Mouse (Mus musculus) myocyte (in vitro differentiated cells): Measurements from ENCODE around the gene Ciz1.

ENCODE experiments used
- CEBPB ChIP-seq: IDR thresholded peaks from 2 replicates; pipeline ENCODE4 v1.6.1; 2011; ENCODE audit warnings: mild to moderate bottlenecking, moderate library complexity; ENCODE audit not compliant: poor library complexity, insufficient read depth, severe bottlenecking
- E2F4 ChIP-seq: IDR thresholded peaks from one replicate; pipeline ENCODE4 v1.6.1; 2011; ENCODE audit warnings: mild to moderate bottlenecking, control low read depth, moderate library complexity; ENCODE audit not compliant: insufficient read depth
- MAX ChIP-seq: IDR thresholded peaks from one replicate; pipeline ENCODE4 v1.6.1; 2011; ENCODE audit warnings: low read depth, mild to moderate bottlenecking, control low read depth
- MYOD1 ChIP-seq, 3 experiments: IDR thresholded peaks; one replicate each; pipeline ENCODE4 v1.6.1; 2011; ENCODE audit warnings: control low read depth in 2 of 3, low read depth in 2 of 3, mild to moderate bottlenecking in 2 of 3, moderate library complexity in 1 of 3; ENCODE audit not compliant: insufficient read length in 2 of 3, control insufficient read depth in 1 of 3
- MYOG ChIP-seq, 3 experiments: IDR thresholded peaks; one replicate each; pipeline ENCODE4 v1.6.1; 2011; ENCODE audit warnings: control low read depth in 2 of 3, low read depth in 2 of 3, mild to moderate bottlenecking in 2 of 3; ENCODE audit not compliant: insufficient read length in 2 of 3, control insufficient read depth in 1 of 3, insufficient read depth in 1 of 3
- POLR2A ChIP-seq: IDR thresholded peaks from one replicate; pipeline ENCODE4 v1.6.1; 2011; ENCODE audit warnings: low read depth, mild to moderate bottlenecking, control low read depth, moderate library complexity; ENCODE audit not compliant: insufficient read length
- REST ChIP-seq: IDR thresholded peaks from one replicate; pipeline ENCODE4 v1.6.1; 2011; ENCODE audit warnings: mild to moderate bottlenecking, control low read depth, moderate library complexity; ENCODE audit not compliant: insufficient read depth, insufficient read length
- SRF ChIP-seq: IDR thresholded peaks from one replicate; pipeline ENCODE4 v1.6.1; 2011; ENCODE audit warnings: low read depth; ENCODE audit not compliant: control insufficient read depth, insufficient read length
- USF1 ChIP-seq: IDR thresholded peaks from one replicate; pipeline ENCODE4 v1.6.1; 2011; ENCODE audit warnings: low read depth, mild to moderate bottlenecking, control low read depth, moderate library complexity

DNA sequence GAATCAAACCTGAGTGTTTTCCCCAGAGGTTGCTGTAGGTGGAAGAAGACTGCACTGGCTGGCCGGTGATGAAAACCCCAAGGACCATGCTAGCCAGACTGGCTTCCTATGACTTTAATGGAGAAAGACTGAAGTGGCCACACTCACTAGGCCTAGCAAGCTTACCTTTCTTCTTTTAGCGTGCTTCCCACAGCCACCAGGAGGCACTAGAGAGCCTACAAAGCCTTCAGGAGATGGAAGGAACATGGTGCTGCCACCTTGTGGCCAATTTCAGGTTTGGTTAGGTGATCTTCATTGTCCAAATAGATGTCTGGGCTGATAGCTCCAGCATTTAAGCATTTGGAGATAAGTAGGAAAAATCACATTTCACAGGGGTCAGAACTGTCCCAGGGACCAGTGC is 52.5 kb downstream of the Ciz1 start:
- no peak for TF ChIP-seq USF1
- no peak for TF ChIP-seq REST
- no peak for TF ChIP-seq POLR2A
- TF ChIP-seq MAX, result no peak
- TF ChIP-seq E2F4, result no peak
- TF ChIP-seq CEBPB, result no peak
- TF ChIP-seq MYOG (IDR thresholded peaks at IDR 0.05; ENCODE audit: control insufficient read depth in 1 of 3, insufficient read depth in 1 of 3, insufficient read length in 2 of 3, low read depth in 2 of 3), result no peak
- no peak for TF ChIP-seq MYOD1 (IDR thresholded peaks at IDR 0.05; ENCODE audit: control insufficient read depth in 1 of 3, insufficient read length in 2 of 3, low read depth in 2 of 3)
- TF ChIP-seq SRF, result no peak
